Mouse (Mus musculus) lung, adult 2 months (tissue): ENCODE results near the gene Slx4ip.

Experiments
- CTCF ChIP-seq: fragments of 200-500 bp; IDR thresholded peaks from 2 replicates; pipeline ENCODE4 v1.5.1; 2011; ENCODE audit warnings: mild to moderate bottlenecking, low read length, control low read depth; ENCODE audit not compliant: insufficient read depth
- POLR2A ChIP-seq: fragments of 200-500 bp; IDR thresholded peaks from 2 replicates; pipeline ENCODE4 v1.6.1; 2011; ENCODE audit warnings: low read depth, mild to moderate bottlenecking, control low read depth, low read length, borderline replicate concordance; ENCODE audit errors: extremely low read depth

GRCm38 (mm10) chr2:136981062-136981879, 90.3 kb downstream of the Slx4ip start:
- TF ChIP-seq CTCF (no peak), POLR2A (no peak)
